Mouse (Mus musculus) lung, adult 10 weeks (tissue): ENCODE data around the gene Mad1l1. TPM values are rescaled to one million over a fixed set of nuclear protein-coding genes. Genes with fewer than 3 reads are reported as not detected.

ENCODE experiments used
- polyA plus RNA-seq: library from polyadenylated mRNA; stranded (reverse); fragments of 350-450 nt; fragmentation: Illumina TruSeq; extraction: RNeasy Lipid Tissue Mini Kit (QIAGEN cat#74804); gene quantifications from one replicate; pipeline ENCODE4 v1.2.3, GENCODE M21; 2014; ENCODE audit warnings: low read depth, low replicate concordance; ENCODE audit not compliant: insufficient read depth

The Mad1l1 gene
- 6.7 TPM for polyA plus RNA-seq

DNA sequence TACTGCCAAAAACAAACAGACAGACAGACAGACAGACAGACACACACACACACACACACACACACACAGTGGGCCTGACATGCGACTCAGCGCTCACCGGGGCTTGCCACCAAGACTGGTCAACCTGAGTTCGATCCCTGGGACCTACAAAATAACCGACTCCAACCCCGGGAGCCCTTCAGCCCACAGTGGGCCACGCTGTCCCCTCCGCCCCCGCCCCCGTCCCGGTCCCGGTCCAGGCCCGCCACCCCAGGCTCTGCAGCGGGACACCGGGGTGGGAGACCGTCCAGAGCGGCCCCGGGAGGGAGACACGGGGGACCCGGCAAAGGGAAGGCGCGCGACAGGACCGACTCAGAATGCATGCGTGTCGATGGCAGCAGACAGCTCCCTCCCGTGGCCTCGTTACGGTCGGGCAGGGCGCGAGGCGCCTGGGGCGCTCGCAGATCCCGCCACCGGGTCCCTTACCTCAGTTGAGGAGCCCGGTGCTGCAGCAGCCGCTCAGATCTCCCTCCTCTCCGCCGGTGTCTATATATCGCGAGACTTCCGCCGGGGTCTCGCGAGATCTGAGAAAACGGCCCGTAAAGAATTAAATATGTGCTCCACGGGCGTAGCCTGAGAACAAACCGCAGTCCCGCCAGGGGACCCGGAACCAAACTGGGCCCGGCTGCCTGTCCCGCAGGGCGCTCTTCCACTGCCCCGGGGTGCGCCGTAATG, at the start of gene Mad1l1, which contains the start of gene Nudt1:
Gene Mad1l1, minus strand, starts transcription at position 511 of the 714 bp plus-strand sequence.
Gene Nudt1, plus strand, starts transcription at position 615 of the 714 bp plus-strand sequence.

DNA sequence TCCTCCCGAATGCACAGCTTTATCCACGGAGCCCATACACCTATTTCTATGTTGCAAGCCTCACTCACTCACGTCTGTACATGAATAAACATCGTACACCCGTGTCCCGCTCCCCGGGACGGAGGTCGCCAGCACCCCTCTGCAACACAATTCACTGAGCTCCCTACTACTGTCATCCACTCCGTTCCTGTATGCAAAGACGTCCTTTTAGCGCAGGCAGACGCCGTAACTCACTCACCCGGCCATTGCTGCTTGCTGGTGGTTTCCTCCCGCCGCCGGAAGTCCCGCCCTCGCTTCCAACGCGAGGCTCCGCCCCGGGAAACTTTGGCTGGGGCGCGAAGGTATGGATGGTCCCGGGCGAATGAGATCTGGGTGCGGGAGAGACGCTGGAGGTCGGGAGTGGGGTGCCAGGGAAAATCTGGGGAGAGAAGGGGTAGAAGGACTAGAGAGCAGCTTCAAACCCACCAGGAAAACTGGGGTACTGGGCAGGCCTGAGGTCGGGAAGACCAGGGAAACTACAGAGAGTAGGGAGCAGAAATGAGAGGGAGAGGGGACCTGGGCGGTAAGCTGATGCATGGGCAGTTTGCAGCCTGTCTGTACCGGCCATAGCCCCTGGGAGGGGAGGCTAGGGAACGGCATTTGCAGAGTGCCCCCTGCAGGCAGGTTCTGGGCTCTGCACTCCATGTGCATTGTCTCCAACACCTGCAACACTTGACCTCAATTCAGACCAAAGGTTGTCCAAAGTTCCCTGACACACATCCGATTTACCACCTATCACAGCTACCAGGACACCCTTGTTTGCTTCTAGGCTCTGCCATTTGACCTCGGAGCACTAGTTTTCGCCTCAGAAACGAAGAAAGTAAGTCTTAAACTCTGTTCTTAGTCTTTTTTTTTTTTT, 10.5 kb upstream of the Mad1l1 start, which contains the start of gene Mrm2:
Gene Mrm2, minus strand, starts transcription at position 284 of the 898 bp plus-strand sequence.

Other genes with a start within 250 kb of the Mad1l1 start
- 19.1 TPM for gene Nudt1, start 104 bp upstream of the Mad1l1 start, polyA plus RNA-seq
- gene Mrm2, start 10.3 kb upstream of the Mad1l1 start, polyA plus RNA-seq = 7.8 TPM
- 18.7 TPM for gene Snx8, start 67.7 kb upstream of the Mad1l1 start, polyA plus RNA-seq
- 95.9 TPM for gene Eif3b, start 97.8 kb upstream of the Mad1l1 start, polyA plus RNA-seq
- gene Gm4869, start 124.1 kb upstream of the Mad1l1 start, polyA plus RNA-seq = not detected
- gene Chst12, start 184.0 kb upstream of the Mad1l1 start, polyA plus RNA-seq = 21.9 TPM
- not detected for gene Grifin, start 243.5 kb upstream of the Mad1l1 start, polyA plus RNA-seq